Mouse (Mus musculus) midbrain, embryonic 14.5 days (tissue): ENCODE results near the gene Mob3a. TPM values are rescaled to one million over a fixed set of nuclear protein-coding genes. Genes with fewer than 3 reads are reported as not detected.

ENCODE experiments used
- ATAC-seq: fragments of 200-750 bp; cut with Nextera tagmentation; 2 replicates; pipeline ENCODE4 v1.8.0; 2017; ENCODE audit warnings: moderate number of reproducible peaks, moderate library complexity; ENCODE audit not compliant: low FRiP score, low TSS enrichment
- DNase-seq: peaks from one replicate; pipeline ENCODE4 v3.0.0-alpha.2; 2015
- H3K27ac ChIP-seq: fragments of 300-500 bp; sonication (generic); replicated peaks from 2 replicates; pipeline ENCODE4 v1.5.1; 2014; ENCODE audit warnings: mild to moderate bottlenecking, low read depth, low read length, moderate library complexity
- H3K27me3 ChIP-seq: fragments of 300-500 bp; sonication (generic); 2 replicates; pipeline ENCODE4 v1.6.1; 2014; ENCODE audit warnings: low read length, control low read depth, mixed read lengths; ENCODE audit not compliant: control insufficient read depth, insufficient read depth
- H3K36me3 ChIP-seq: fragments of 300-500 bp; sonication (generic); 2 replicates; pipeline ENCODE4 v1.6.1; 2014; ENCODE audit warnings: low read length, control low read depth; ENCODE audit not compliant: control insufficient read depth, insufficient read depth
- H3K4me1 ChIP-seq: fragments of 300-500 bp; sonication (generic); 2 replicates; pipeline ENCODE4 v1.6.1; 2014; ENCODE audit warnings: mild to moderate bottlenecking, antibody characterized with exemption, low read length, control low read depth; ENCODE audit not compliant: control insufficient read depth, insufficient read depth
- H3K4me2 ChIP-seq: fragments of 300-500 bp; sonication (generic); 2 replicates; pipeline ENCODE4 v1.6.1; 2014; ENCODE audit warnings: mild to moderate bottlenecking, low read length, moderate library complexity
- H3K4me3 ChIP-seq: fragments of 300-500 bp; sonication (generic); replicated peaks from 2 replicates; pipeline ENCODE4 v1.5.1; 2014; ENCODE audit warnings: low read depth, low read length
- H3K9ac ChIP-seq: fragments of 300-500 bp; sonication (generic); replicated peaks from 2 replicates; pipeline ENCODE4 v1.6.1; 2014; ENCODE audit warnings: mild to moderate bottlenecking, low read length, moderate library complexity
- H3K9me3 ChIP-seq: fragments of 300-500 bp; sonication (generic); 2 replicates; pipeline ENCODE4 v1.6.1; 2016; ENCODE audit warnings: low read length, control low read depth, mixed read lengths; ENCODE audit not compliant: control insufficient read depth
- WGBS: fragments of 180-500 bp; shearing (Covaris S2); extraction: QIAGEN DNeasy Blood & Tissue Kit; methylation state at CpG from one replicate; pipeline ENCODE4 v1.1.7; 2014; 5-methylcytosine and 5-hydroxymethylcytosine counted together
- polyA plus RNA-seq: library from polyadenylated mRNA; unstranded; fragments of >200 nt; fragmentation: Nextera tagmentation; extraction: Ambion mirVana; gene quantifications from 2 replicates; pipeline ENCODE4 v1.2.1, GENCODE M21; 2014

Mob3a gene
- polyA plus RNA-seq, 1 experiment from 2014 or later: 47.3 TPM

DNA sequence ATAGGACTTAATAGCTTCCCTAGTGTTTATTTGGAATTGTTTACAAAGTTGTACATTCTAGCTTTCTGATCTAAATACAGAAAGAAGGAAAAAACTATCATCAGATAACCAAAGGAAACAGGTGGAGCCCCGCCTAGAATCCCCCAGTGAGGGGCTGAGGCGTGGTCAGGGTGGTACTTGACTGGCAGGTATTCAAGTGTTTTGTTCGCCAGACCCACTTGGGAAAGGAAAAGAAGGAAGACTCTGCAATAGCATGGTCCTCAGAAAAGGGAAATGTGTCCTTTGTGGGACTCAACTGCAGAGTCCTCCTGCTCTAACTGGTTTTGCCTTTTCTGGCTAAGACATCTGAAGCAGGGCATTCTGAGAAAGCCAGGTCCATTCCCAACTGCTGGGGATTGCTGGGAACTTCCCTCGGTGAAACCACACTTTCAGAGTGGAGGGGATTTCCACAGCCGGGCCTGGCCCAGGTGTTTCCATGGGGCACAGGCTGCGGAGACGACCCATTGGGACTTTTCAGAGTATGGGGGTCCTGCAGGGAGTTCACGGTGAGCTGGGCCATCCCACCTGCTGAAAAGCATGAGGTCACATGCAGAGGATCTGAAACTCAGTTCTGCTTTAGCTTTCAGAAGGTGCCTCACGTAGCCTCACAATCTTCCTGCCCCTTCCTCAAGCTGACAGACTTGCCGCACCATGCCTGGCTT is 5.8 kb downstream of the Mob3a start:
- H3K4me2 ChIP-seq: no peak overlapping the region
- peaks cover 26% of the 10 kb centered on the region for H3K36me3 ChIP-seq
- H3K9ac ChIP-seq: no peak overlapping the region; the same call in 1 of the 2 replicates
- no peaks in the 10 kb centered on the region for H3K27me3 ChIP-seq
- 76% methylated on average over 10 of the region's 10 CpGs for WGBS
- no peak overlapping the region for H3K27ac ChIP-seq
- peaks cover 13% of the 10 kb centered on the region for H3K4me1 ChIP-seq
- DNase-seq: no peak
- H3K9me3 ChIP-seq: no peaks in the 10 kb centered on the region
- no peak for ATAC-seq
- no peak overlapping the region for H3K4me3 ChIP-seq

DNA sequence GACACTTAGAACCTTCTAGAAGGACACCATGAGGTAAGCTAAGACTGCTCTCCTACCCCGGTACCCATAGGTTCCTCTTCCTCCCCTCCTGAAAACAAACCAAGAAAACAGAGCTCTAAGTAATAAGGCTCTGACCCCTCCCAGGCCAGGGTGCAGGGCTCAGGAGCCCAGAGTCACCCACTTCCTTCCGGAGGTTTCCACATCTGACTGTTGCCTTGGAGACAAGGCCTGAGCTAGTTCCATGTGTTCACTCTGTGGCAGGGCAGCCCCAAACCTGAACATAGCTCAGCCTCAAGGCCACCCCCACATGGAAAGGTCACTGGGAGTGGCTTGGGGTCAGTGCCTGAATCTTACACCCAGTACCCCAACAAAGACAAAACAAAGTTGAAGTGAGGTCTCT is 6.6 kb downstream of the Mob3a start:
- 93% methylated on average over 2 of the region's 2 CpGs for WGBS
- Histone ChIP-seq H3K4me3 (no peak overlapping the region), H3K9me3 (no peaks in the 10 kb centered on the region), H3K4me2 (no peak overlapping the region), H3K4me1 (peaks cover 5% of the 10 kb centered on the region; the same call in 1 of the 2 replicates), H3K9ac (no peak overlapping the region), H3K27ac (0 out of 2 replicates have a peak overlapping the region, but pooled peaks have one; percentile 20), H3K36me3 (peaks cover 33% of the 10 kb centered on the region), H3K27me3 (no peaks in the 10 kb centered on the region)
- no peak for ATAC-seq
- DNase-seq: no peak

DNA sequence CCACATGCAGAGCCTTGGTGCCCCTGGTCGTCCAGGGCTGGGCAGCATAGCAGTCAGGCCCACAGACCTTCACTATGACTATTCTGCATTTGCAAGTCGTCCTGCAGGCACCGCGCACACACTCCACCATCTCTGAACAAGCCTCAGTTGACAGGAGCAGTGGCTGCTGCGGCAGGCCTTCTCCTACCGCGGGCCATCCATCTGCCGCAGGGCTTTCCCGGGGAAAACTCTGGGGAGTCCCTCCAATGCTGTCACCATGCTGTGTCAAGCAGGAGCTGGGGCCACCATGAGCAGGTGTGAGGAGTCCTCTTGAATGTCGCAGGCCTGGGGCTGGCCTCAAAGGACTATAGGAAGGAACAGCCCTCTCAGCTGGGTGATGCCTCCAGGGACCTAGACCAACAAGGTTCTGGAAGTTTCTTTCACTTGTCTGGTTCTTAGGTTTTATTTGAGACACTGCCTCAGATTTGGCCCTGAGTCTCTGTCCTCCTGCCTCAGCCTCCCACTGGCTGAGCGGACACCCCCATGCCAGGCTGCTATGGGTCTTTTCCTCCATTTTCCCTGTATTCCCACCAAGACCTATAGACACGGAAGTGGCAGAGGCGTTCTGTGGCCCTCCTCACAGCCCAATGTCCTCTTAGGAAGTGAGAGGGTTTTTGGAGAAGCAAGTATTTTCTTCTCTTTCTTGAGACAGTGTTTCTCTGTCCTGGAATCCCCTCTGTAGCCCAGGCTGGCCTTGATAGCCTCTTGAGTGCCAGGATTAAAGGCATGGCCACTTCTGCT is 7.4 kb downstream of the Mob3a start:
- 0 out of 2 replicates have a peak overlapping the region, but pooled peaks have one; percentile 20 for H3K27ac ChIP-seq
- no peak overlapping the region for H3K4me2 ChIP-seq
- no peaks in the 10 kb centered on the region for H3K27me3 ChIP-seq
- ATAC-seq (no peak), DNase-seq (no peak)
- no peak overlapping the region for H3K4me3 ChIP-seq
- H3K9me3 ChIP-seq: no peaks in the 10 kb centered on the region
- H3K36me3 ChIP-seq: peaks cover 42% of the 10 kb centered on the region
- 90% methylated on average over 13 of the region's 13 CpGs for WGBS
- H3K4me1 ChIP-seq: no peaks in the 10 kb centered on the region
- no peak overlapping the region for H3K9ac ChIP-seq

DNA sequence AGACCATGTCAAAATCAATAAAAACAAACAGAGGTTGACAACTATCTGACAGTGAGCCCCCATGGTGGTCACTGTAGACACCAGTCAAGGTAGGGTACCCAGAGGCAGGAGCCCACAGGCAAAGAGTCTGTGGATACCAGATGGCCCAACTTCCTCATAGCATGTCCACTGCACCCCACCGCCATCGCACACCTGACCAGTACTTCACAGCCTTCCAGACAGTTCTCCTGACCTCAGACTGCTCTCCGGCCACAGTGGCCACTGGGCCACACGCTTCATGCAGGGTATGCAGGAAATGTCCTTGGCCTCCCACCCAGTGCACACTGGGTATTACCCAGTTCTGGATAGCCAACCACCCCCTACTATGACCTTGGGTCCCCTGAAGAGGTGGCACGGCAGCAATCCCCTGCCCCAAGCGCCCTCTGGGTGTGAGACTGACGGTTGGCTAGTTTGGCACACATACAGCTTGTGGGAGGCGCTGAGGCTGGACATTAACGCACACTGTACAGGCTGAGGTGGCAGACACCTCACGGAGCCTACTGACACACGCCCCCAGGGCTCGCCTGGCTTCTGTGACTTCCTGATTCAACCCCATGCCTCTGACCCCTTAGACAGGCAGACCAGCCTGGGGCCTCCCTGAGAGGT is 8.3 kb downstream of the Mob3a start:
- H3K9me3 ChIP-seq: no peaks in the 10 kb centered on the region
- H3K27ac ChIP-seq: no peak overlapping the region
- H3K36me3 ChIP-seq: peaks cover 47% of the 10 kb centered on the region
- H3K9ac ChIP-seq: no peak overlapping the region
- ATAC-seq (no peak), DNase-seq (no peak)
- 93% methylated on average over 12 of the region's 12 CpGs for WGBS
- H3K4me3 ChIP-seq: no peak overlapping the region
- H3K4me2 ChIP-seq: no peak overlapping the region
- no peaks in the 10 kb centered on the region for H3K4me1 ChIP-seq
- no peaks in the 10 kb centered on the region for H3K27me3 ChIP-seq

DNA sequence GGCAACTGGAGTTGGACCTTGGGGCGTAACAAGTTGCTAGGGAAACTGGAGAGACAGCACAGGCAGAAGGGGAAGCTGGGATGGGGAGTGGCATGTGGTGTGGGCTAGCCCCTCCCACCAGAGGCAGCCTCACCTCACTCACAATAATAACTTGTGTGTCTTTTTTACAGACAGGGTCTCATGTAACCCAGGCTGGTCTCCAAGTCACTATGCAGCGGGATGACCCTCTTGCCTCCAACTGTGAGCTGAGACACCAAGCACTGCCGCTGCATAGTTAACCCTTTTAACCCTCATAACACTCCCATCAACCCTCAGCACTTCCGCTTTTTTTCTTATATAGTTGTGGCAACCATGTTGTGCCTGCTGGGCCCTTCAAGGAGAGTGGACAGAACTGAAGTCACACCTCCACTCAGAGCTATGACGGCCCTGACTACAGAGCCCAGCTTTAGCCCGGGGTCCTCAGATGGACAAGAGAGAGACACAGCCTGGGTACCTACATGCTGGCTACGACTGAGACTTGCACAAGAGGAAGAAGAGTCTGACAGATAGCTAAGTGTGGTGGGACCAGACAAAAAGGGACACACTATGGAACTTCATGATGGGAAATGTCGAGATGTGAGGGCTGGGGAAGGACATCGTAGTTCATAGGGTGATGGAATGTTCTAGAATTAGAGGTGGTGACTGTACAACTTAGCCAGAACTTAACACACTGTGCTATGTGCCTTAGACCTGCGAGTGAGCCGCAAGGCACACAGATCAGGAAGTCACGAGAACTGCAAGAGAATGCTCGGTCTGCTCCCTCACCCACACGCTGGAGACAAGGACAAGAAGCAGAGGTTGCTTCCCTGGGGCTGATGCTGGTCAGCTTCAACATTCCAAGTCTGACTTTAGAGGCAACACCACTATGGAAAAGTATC is 9.3 kb downstream of the Mob3a start:
- H3K4me2 ChIP-seq: no peak overlapping the region
- no peak for ATAC-seq
- no peak overlapping the region for H3K9ac ChIP-seq
- H3K4me3 ChIP-seq: no peak overlapping the region
- no peak overlapping the region for H3K27ac ChIP-seq
- no peak for DNase-seq
- no peaks in the 10 kb centered on the region for H3K4me1 ChIP-seq
- H3K27me3 ChIP-seq: no peaks in the 10 kb centered on the region
- 87% methylated on average over 14 of the region's 14 CpGs for WGBS
- H3K9me3 ChIP-seq: no peaks in the 10 kb centered on the region
- peaks cover 47% of the 10 kb centered on the region for H3K36me3 ChIP-seq

DNA sequence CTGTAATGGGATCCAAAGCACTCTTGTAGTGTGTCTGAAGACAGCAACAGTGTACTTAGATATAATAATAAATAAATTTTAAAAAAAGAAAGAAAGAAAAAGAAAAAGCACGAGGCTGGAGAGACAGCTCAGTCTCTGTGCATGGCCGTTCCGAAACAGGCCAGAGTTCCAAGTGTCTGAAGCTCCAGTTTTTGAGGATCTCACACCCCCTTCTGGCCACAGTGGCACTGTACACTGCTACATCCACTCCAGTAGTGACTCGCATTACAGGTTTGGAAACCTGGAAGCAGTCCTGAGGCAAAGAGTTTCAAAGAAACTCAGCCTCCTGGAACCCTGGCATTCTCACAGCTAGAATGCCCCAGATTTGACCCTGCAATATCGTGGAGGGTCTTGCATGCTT is 13.9 kb downstream of the Mob3a start:
- ATAC-seq: no peak
- Histone ChIP-seq H3K4me2 (no peak overlapping the region), H3K27ac (no peak overlapping the region), H3K36me3 (peaks cover 74% of the 10 kb centered on the region), H3K27me3 (no peaks in the 10 kb centered on the region), H3K9me3 (no peaks in the 10 kb centered on the region), H3K4me1 (no peaks in the 10 kb centered on the region), H3K9ac (no peak overlapping the region), H3K4me3 (no peak overlapping the region)
- 49% methylated on average over 5 of the region's 5 CpGs for WGBS
- DNase-seq: peak; percentile 80

DNA sequence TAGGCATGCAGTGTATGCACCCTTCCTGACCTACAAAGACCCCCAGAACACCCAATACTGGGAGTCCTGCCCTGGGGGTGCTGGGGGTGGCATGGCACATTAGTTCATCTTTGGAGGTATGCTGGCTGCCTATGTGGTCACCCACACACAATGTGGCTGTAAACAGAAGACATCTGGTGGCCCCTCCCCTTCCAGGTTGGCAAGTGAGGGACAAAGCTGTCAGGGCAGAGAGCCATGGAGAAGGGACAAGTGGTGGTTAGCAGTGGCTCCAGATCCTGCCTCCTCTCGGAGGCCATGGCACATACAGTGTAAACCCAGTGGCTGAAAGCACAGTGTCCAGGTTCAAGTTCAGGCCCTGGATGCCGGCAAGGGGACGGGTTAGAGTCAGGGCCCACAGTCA is 15.2 kb downstream of the Mob3a start:
- no peak overlapping the region for H3K27ac ChIP-seq
- no peak overlapping the region for H3K9ac ChIP-seq
- no peaks in the 10 kb centered on the region for H3K4me1 ChIP-seq
- H3K9me3 ChIP-seq: no peaks in the 10 kb centered on the region
- 96% methylated on average over 3 of the region's 3 CpGs for WGBS
- no peak overlapping the region for H3K4me3 ChIP-seq
- no peak overlapping the region for H3K4me2 ChIP-seq
- no peak for ATAC-seq
- DNase-seq: no peak
- H3K27me3 ChIP-seq: no peaks in the 10 kb centered on the region
- H3K36me3 ChIP-seq: peaks cover 69% of the 10 kb centered on the region

DNA sequence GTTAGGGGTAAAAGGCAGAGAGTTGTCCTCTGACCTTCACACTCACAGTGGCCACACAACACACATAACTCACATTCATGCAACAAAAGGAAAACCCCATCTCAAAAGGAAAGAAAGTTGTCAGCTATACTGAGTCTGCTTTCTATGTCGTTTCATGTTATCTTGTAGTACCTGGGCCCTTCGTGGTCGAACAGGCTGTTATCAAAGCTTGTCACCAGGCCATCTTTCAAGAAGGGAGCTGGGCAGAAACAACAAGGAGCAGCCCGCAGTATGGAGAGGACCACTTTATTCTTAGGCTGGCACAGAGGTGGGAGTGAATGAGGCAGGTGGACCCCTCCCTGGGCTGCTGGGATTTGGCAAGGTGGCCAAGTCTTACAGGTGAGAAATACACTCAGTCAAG is 16.8 kb downstream of the Mob3a start:
- Histone ChIP-seq H3K4me1 (no peaks in the 10 kb centered on the region), H3K27me3 (no peaks in the 10 kb centered on the region), H3K27ac (no peak overlapping the region), H3K4me3 (no peak overlapping the region), H3K9ac (no peak overlapping the region), H3K9me3 (no peaks in the 10 kb centered on the region), H3K36me3 (peaks cover 53% of the 10 kb centered on the region), H3K4me2 (no peak overlapping the region)
- ATAC-seq (no peak), DNase-seq (no peak)
- 88% methylated on average over 4 of the region's 4 CpGs for WGBS
